Mouse (Mus musculus) hindbrain, embryonic 12.5 days (tissue): ENCODE results near the gene Gm438. TPM values are rescaled to one million over a fixed set of nuclear protein-coding genes. Genes with fewer than 3 reads are reported as not detected.
"Not testable (repeated sequence)": the region's sequence is repeated elsewhere in the genome, so short reads cannot be mapped to it uniquely, and the experiment has no call there.

Source experiments
- ATAC-seq: fragments of 200-750 bp; cut with Nextera tagmentation; 2 replicates; pipeline ENCODE4 v1.8.0; 2017; ENCODE audit warnings: moderate TSS enrichment; ENCODE audit not compliant: low FRiP score
- H3K27ac ChIP-seq: fragments of 300-500 bp; sonication (generic); 2 replicates; pipeline ENCODE4 v1.5.1; 2016; ENCODE audit warnings: mild to moderate bottlenecking
- H3K27me3 ChIP-seq: fragments of 300-500 bp; sonication (generic); 2 replicates; pipeline ENCODE4 v1.6.1; 2016; ENCODE audit warnings: mild to moderate bottlenecking
- H3K36me3 ChIP-seq: fragments of 300-500 bp; sonication (generic); 2 replicates; pipeline ENCODE4 v1.6.1; 2016; ENCODE audit warnings: mild to moderate bottlenecking
- H3K4me1 ChIP-seq: fragments of 300-500 bp; sonication (generic); 2 replicates; pipeline ENCODE4 v1.6.1; 2016
- H3K4me2 ChIP-seq: fragments of 300-500 bp; sonication (generic); replicated peaks from 2 replicates; pipeline ENCODE4 v1.6.1; 2016; ENCODE audit warnings: mild to moderate bottlenecking
- H3K4me3 ChIP-seq: fragments of 300-500 bp; sonication (generic); 2 replicates; pipeline ENCODE4 v1.5.1; 2016; ENCODE audit warnings: mild to moderate bottlenecking
- H3K9ac ChIP-seq: fragments of 300-500 bp; sonication (generic); 2 replicates; pipeline ENCODE4 v1.6.1; 2016; ENCODE audit warnings: mild to moderate bottlenecking, moderate library complexity
- H3K9me3 ChIP-seq: fragments of 300-500 bp; sonication (generic); replicated peaks from 2 replicates; pipeline ENCODE4 v1.6.1; 2016; ENCODE audit warnings: mild to moderate bottlenecking
- WGBS: fragments of 180-500 bp; shearing (Covaris S2); methylation state at CpG from one replicate; pipeline ENCODE4 v1.1.7; 2016; 5-methylcytosine and 5-hydroxymethylcytosine counted together
- polyA plus RNA-seq: library from polyadenylated mRNA; unstranded; fragments of >200 nt; fragmentation: Nextera tagmentation; extraction: Ambion mirVana; gene quantifications from 2 replicates; pipeline ENCODE4 v1.2.1, GENCODE M21; 2016

Gene Gm438
- not detected in 2 replicates for polyA plus RNA-seq

DNA sequence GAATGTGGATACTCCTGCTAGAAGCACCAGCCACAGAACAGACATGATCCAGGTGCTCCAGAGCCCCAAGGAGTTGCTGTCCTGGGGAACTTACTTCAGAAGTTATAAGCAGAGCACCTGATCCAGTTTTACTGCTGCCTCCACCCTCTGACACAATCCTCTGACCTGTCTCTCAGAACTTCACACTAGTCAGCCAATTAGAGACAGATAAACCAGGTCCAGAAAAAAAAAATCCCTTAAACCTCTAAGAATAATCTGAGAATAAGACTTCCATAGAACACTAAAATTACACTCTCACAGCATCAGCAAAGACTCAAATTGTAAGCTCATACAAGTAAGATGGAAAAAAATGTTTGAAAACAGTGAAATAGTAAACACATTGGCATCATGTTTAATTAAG lies at the start of gene Gm438:
TSS of gene Gm438 (minus strand) at position 101 of the 400 bp plus-strand sequence.
- H3K27me3 ChIP-seq = no peaks in the 10 kb centered on the region
- no peaks in the 10 kb centered on the region for H3K4me1 ChIP-seq
- no peaks in the 10 kb centered on the region for H3K9me3 ChIP-seq
- no peak within 1 kb of the TSS for H3K4me3 ChIP-seq
- H3K9ac ChIP-seq = no peak within 1 kb of the TSS
- ATAC-seq = no peak
- H3K4me2 ChIP-seq = no peak within 1 kb of the TSS
- H3K36me3 ChIP-seq = no peaks in the 10 kb centered on the region
- no peak within 1 kb of the TSS for H3K27ac ChIP-seq

DNA sequence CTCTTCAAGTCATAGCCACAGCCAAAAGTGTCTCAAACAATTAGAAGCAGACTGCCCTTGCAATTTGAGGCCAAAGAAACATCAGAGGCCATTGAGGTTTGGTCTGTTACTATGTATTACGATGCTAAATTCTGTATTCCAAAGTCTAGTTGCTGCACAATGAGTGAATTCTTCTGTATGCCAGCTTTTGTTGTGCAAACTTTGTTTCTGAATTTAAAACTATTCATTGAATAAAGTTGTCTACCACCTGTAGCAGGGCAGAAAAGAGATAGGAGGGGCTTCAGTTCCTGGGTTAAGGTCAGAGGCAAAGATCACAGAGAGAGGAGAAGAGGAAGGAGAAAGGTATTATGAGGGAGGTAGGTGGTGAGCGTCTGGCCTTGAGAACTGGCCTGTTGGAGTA lies 38.3 kb upstream of the Gm438 start:
- Histone ChIP-seq H3K9me3 (no peaks in the 10 kb centered on the region; the same call in 1 of the 2 replicates), H3K9ac (no peak overlapping the region), H3K4me2 (no peak overlapping the region), H3K4me1 (no peaks in the 10 kb centered on the region), H3K36me3 (no peaks in the 10 kb centered on the region), H3K27me3 (no peaks in the 10 kb centered on the region), H3K4me3 (no peak overlapping the region), H3K27ac (no peak overlapping the region)
- WGBS = 86% methylated on average over 2 of the region's 2 CpGs
- ATAC-seq = no peak

DNA sequence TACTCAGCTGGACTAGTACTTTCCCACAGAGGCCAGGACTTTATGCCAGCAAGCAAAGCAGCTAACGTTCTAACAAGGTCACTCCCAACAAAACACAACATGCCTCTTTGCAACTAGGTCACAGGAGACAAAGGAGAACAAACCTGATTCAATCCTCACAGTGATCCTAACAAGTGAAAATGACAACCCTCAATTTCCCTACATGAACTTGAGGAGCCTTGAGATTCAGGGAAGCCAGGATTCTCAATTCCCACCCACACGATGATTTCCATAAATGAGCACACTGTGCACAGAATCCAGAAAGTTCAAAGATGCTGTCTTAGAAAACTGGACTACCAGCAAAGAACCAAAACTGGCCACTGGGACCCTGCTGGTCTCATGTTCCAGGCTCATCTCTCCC lies 37.6 kb upstream of the Gm438 start:
- H3K9ac ChIP-seq = no peak overlapping the region
- no peaks in the 10 kb centered on the region for H3K4me1 ChIP-seq
- no peaks in the 10 kb centered on the region; the same call in 1 of the 2 replicates for H3K9me3 ChIP-seq
- no peaks in the 10 kb centered on the region for H3K36me3 ChIP-seq
- H3K4me2 ChIP-seq = no peak overlapping the region
- H3K27me3 ChIP-seq = no peaks in the 10 kb centered on the region
- ATAC-seq = no peak
- no peak overlapping the region for H3K4me3 ChIP-seq
- no peak overlapping the region for H3K27ac ChIP-seq
- 89% methylated on average over 2 of the region's 2 CpGs for WGBS

- H3K27me3 ChIP-seq, H3K9ac ChIP-seq, H3K4me3 ChIP-seq, ATAC-seq, H3K4me2 ChIP-seq, H3K4me1 ChIP-seq, H3K27ac ChIP-seq, H3K36me3 ChIP-seq: not testable (repeated sequence)
- H3K9me3 ChIP-seq = peaks cover 12% of the 10 kb centered on the region
- 48% methylated on average over 5 of the region's 5 CpGs for WGBS
Observed at GRCm38 (mm10) chr4:144807135-144807534, 20.8 kb upstream of the Gm438 start.

GRCm38 (mm10) chr4:144803633-144804032 lies 17.2 kb upstream of the Gm438 start:
- Histone ChIP-seq H3K9me3 (no peaks in the 10 kb centered on the region), H3K4me2 (no peak overlapping the region), H3K27ac (no peak overlapping the region), H3K27me3 (no peaks in the 10 kb centered on the region), H3K9ac (no peak overlapping the region), H3K4me1 (no peaks in the 10 kb centered on the region), H3K36me3 (no peaks in the 10 kb centered on the region), H3K4me3 (no peak overlapping the region)
- 89% methylated on average over 3 of the region's 3 CpGs for WGBS
- ATAC-seq = no peak

DNA sequence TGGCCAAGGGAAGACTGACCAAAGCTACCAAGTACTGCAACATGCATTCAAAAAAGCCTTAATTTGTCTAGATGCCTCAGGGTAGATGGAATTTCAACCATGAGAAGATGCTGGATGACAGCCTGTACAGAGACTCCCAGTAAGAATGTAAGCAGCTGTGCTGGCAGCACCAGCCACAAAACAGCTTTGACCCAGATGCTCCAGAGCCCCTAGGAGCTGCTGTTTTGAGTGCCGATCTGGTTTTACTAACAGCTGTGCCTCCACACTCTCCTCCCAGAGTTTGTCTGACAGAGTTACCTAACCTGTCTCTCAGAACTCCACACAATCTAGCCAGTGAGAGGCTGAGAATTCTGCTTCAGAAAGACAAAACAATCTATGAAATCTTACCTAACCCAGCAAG lies 3.8 kb upstream of the Gm438 start:
- Histone ChIP-seq H3K36me3 (no peaks in the 10 kb centered on the region), H3K4me1 (no peaks in the 10 kb centered on the region), H3K27me3 (no peaks in the 10 kb centered on the region), H3K27ac (no peak overlapping the region), H3K9ac (no peak overlapping the region), H3K4me2 (no peak overlapping the region), H3K9me3 (no peaks in the 10 kb centered on the region), H3K4me3 (no peak overlapping the region)
- WGBS = 100% methylated on average over 1 of the region's 1 CpGs
- ATAC-seq = no peak

DNA sequence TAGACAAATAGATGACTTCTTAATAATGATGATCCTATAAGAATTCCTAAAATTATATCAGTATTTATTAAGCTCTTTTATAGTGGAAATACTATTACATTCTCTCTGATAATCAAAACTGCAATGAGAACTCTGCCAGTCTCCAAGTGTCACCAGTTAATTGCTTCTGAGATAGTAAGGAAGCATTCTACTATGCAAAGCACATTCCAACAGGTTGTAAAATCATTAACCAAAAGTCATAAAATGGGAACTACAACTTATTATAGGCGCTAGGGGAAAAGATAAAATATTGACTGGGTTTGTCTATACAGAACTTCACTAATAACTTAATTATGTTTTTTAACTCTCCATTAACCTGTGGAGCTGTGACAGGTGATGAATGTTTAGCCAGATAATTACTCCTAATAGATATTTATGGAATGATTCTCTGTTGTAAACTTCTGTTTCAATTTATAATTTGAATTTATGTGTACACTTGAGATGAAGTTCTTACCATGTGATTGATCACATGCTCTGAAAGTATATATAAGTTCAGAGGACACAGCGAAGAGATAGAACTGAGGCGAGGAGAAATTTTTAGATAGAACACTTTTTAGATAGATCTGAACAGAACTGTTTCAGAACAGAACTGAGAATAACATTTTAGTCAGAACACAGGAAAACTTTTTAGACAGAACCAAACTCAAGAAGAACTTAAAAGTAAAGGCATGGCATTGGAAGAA lies 3.7 kb downstream of the Gm438 start:
- no peaks in the 10 kb centered on the region for H3K36me3 ChIP-seq
- 86% methylated on average over 3 of the region's 3 CpGs for WGBS
- H3K9ac ChIP-seq = no peak overlapping the region
- H3K27me3 ChIP-seq = no peaks in the 10 kb centered on the region
- H3K4me2 ChIP-seq = no peak overlapping the region
- no peaks in the 10 kb centered on the region for H3K4me1 ChIP-seq
- no peak overlapping the region for H3K4me3 ChIP-seq
- no peak overlapping the region for H3K27ac ChIP-seq
- ATAC-seq = no peak
- H3K9me3 ChIP-seq = no peaks in the 10 kb centered on the region

- no peak overlapping the region for H3K9ac ChIP-seq
- H3K4me3 ChIP-seq = no peak overlapping the region
- no peak for ATAC-seq
- no peaks in the 10 kb centered on the region for H3K27me3 ChIP-seq
- H3K36me3 ChIP-seq = no peaks in the 10 kb centered on the region
- no peak overlapping the region for H3K27ac ChIP-seq
- H3K9me3 ChIP-seq = 0 out of 2 replicates have a peak, but pooled peaks cover 5% of the 10 kb centered on the region
- WGBS = 53% methylated on average over 2 of the region's 2 CpGs
- no peaks in the 10 kb centered on the region for H3K4me1 ChIP-seq
- H3K4me2 ChIP-seq = no peak overlapping the region
Observed at GRCm38 (mm10) chr4:144765722-144766121, 20.7 kb downstream of the Gm438 start.

GRCm38 (mm10) chr4:144749139-144749538 lies 37.2 kb downstream of the Gm438 start:
- no peak overlapping the region for H3K4me2 ChIP-seq
- no peaks in the 10 kb centered on the region for H3K27me3 ChIP-seq
- 0 out of 2 replicates have a peak, but pooled peaks cover 8% of the 10 kb centered on the region for H3K9me3 ChIP-seq
- no peaks in the 10 kb centered on the region for H3K4me1 ChIP-seq
- ATAC-seq = no peak
- H3K27ac ChIP-seq = no peak overlapping the region
- no peaks in the 10 kb centered on the region for H3K36me3 ChIP-seq
- H3K9ac ChIP-seq = no peak overlapping the region
- WGBS = 61% methylated on average over 1 of the region's 1 CpGs
- no peak overlapping the region for H3K4me3 ChIP-seq

Other genes starting within 250 kb of the Gm438 start
- gene Gm13124, start 221.4 kb downstream of the Gm438 start, polyA plus RNA-seq = not detected in 2 replicates
- gene Aadacl4, start 172.9 kb downstream of the Gm438 start, polyA plus RNA-seq = not detected in 2 replicates
- gene Gm436, start 100.2 kb downstream of the Gm438 start, polyA plus RNA-seq = not detected in 2 replicates
- not detected in 2 replicates for gene Gm13178, start 65.2 kb downstream of the Gm438 start, polyA plus RNA-seq
- 26.6 and 31.8 TPM in 2 replicates for gene Dhrs3, start 106.2 kb upstream of the Gm438 start, polyA plus RNA-seq